10 mouse cellular contexts compared by ENCODE assay signal in genomic region chr13:41336260-41336659, GRCm38 (mm10).
A peak's percentile ranks its signal among the peaks of the same experiment; 100 is the strongest.
DNase-seq lines count a peak whose midpoint lies in the region; ATAC-seq and TF ChIP-seq lines count a peak whose summit lies in the region.
"Had no signal": no experiment of that assay in that cellular context is flagged by ENCODE, and none has a peak within 500 bp of the region (broad histone marks: within the 10 kb centered on the region; RNA-seq: fewer than 3 reads in every experiment).

No protein-coding gene starts in this region.

- 0 out of 2 replicates have a peak overlapping the region, but pooled peaks have one; percentile 19 for H3K27ac ChIP-seq in bone marrow, adult 2 months (ENCODE audit: control insufficient read depth, insufficient read depth, low read depth, low read length, poor library complexity)
- H3K27ac ChIP-seq: embryonic facial prominence, embryonic 12.5 days; liver, embryonic 14.5 days had no signal

- intact Hi-C loops in heart, postnatal 10 days (cut with DNase I), result loop anchor here (2.0 kb wide), 1 partner anchor 23 kb away; no protein-coding TSS in a partner anchor

- no peak for ATAC-seq in megakaryocyte, adult 5-6 weeks (ENCODE audit: poor library complexity, severe bottlenecking)
- no peak for ATAC-seq in frontal cortex, adult (ENCODE audit: low TSS enrichment)

- DNase-seq in NIH3T3 (ENCODE audit: low read depth), result peak; percentile 56
- peak; percentile 91 to 93 for DNase-seq in heart, postnatal 10 days
- peak; percentile 77 for DNase-seq in lung, adult 2 months
- DNase-seq in thymus, adult 18-20 months, result no peak
- DNase-seq in embryo, embryonic 10.5 days (ENCODE audit: low spot score), result no peak

- 59% methylated on average over 6 of the region's 6 CpGs for WGBS in bone marrow, adult 2 months
- WGBS in lung, adult 2 months, result 12% methylated on average over 6 of the region's 6 CpGs

- no peak for TF ChIP-seq CTCF in bone marrow, adult 2 months (IDR thresholded peaks at IDR 0.05; ENCODE audit: control insufficient read depth, insufficient read depth, low read length)
- no peak for TF ChIP-seq CTCF in lung, adult 2 months (IDR thresholded peaks at IDR 0.05; ENCODE audit: insufficient read depth, low read length)

- no peak for TF ChIP-seq POLR2A in bone marrow, adult 2 months (IDR thresholded peaks at IDR 0.05; ENCODE audit: borderline replicate concordance, control insufficient read depth, low read depth, low read length)
- TF ChIP-seq POLR2A in lung, adult 2 months (IDR thresholded peaks at IDR 0.05; ENCODE audit: borderline replicate concordance, extremely low read depth, low read depth, low read length), result no peak

- no peaks in the 10 kb centered on the region; the same call in none of the 2 replicates for H3K4me1 ChIP-seq in bone marrow, adult 2 months (ENCODE audit: control insufficient read depth, insufficient read depth, low read length)
- H3K4me1 ChIP-seq in lung, adult 2 months (ENCODE audit: control insufficient read depth, insufficient read depth, low read length), result peaks cover 44% of the 10 kb centered on the region

- no peak overlapping the region for H3K4me3 ChIP-seq in bone marrow, adult 2 months (replicated peaks; ENCODE audit: control insufficient read depth, low read depth, low read length)
- no peak overlapping the region for H3K4me3 ChIP-seq in lung, adult 2 months (replicated peaks; ENCODE audit: extremely low read depth, low read depth, low read length)
- H3K4me3 ChIP-seq: embryonic facial prominence, embryonic 12.5 days had no signal

Comparison
In these comparisons a context has a peak if more than half of its experiments do, and no peak if none do; other contexts are left out.
1. DNase-seq: peak in NIH3T3 (single experiment), heart, postnatal 10 days (2 of 2) and lung, adult 2 months (single experiment); none in thymus, adult 18-20 months (0 of 2) and embryo, embryonic 10.5 days (single experiment).